Mouse (Mus musculus) lung, adult 2 months (tissue): ENCODE results near the gene Zfp69.

Experiments used
- CTCF ChIP-seq: fragments of 200-500 bp; IDR thresholded peaks from 2 replicates; pipeline ENCODE4 v1.5.1; 2011; ENCODE audit warnings: mild to moderate bottlenecking, low read length, control low read depth; ENCODE audit not compliant: insufficient read depth
- POLR2A ChIP-seq: fragments of 200-500 bp; IDR thresholded peaks from 2 replicates; pipeline ENCODE4 v1.6.1; 2011; ENCODE audit warnings: low read depth, mild to moderate bottlenecking, control low read depth, low read length, borderline replicate concordance; ENCODE audit errors: extremely low read depth

DNA sequence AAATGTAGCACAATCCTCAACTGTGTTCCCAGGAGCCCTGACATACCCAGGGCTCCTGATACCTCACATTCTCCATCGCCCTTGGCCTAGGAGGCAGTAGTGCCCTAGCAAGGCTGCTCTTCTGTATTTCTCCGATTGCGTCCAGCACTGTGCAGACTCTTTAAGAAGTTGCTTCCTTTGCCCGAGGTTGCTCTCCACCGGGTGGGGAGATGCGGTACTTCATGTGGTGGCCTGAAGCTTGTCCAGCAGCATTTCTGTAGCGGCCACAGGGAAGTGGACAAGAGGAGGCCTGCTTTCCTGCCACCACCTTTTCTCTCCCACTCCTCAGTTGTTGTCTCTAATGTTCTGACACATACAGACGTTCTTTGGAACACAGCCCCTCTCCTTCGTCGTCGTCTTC, 56.9 kb downstream of the Zfp69 start:
- TF ChIP-seq CTCF (no peak), POLR2A (no peak)
